Mouse (Mus musculus) layer of hippocampus, adult 9-10 months (tissue): Measurements from ENCODE around the gene Notch3.
A peak's percentile ranks its signal among the peaks of the same experiment; 100 is the strongest.
"Not testable (repeated sequence)": the region's sequence is repeated elsewhere in the genome, so short reads cannot be mapped to it uniquely, and the experiment has no call there.

ENCODE experiments used
- DNase-seq: peaks from one replicate; pipeline ENCODE4 v3.0.0; 2022; ENCODE audit warnings: low spot score

The Notch3 gene

DNA sequence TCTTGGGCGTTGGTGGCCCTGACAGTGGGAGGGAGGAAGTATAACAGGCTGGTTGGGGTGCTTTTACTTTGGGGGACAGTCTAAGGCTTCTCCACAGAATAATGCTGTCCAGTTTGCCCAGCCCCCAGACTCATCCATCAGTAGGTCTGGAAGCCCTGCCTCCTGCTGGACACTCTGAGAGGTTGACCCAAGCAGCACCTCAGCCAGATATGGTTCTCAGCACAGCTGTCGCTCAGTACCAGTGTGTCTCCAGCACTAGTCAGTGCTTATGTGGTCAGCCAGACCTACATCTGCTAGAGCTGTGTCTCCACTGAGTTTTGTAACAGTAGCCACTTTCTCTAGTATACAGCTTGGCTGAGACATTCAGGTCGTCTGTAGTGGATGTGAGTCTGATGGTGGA lies 48.2 kb downstream of the Notch3 start:
- DNase-seq, result no peak

DNA sequence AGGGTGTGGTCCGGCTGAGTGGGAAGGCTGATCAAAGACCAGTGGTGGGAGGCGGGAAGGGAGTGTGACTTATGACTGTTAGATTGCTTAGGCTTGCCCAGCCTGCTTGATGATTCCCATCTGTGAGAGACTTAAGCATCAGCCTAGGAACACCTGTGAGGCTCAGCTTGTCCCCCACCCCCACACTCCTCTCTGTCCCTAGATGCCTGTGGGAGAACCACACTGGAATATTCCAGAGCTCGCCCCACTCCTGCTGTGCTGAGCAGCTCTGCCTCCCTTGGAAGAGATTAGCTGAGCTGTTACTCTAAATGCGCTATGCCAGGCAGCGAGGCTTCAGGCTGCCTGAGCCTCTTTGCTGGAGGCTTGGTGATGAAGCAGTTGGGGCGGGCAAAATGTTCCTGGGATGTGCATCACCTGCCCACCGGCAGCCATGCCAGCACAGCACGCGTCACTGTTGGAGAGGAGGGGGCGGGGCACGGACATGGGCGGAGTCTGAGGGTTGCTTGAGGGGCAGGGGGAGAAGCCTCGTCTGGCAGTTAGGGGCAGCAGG lies 48.7 kb downstream of the Notch3 start:
- DNase-seq, result peak; percentile 48

DNA sequence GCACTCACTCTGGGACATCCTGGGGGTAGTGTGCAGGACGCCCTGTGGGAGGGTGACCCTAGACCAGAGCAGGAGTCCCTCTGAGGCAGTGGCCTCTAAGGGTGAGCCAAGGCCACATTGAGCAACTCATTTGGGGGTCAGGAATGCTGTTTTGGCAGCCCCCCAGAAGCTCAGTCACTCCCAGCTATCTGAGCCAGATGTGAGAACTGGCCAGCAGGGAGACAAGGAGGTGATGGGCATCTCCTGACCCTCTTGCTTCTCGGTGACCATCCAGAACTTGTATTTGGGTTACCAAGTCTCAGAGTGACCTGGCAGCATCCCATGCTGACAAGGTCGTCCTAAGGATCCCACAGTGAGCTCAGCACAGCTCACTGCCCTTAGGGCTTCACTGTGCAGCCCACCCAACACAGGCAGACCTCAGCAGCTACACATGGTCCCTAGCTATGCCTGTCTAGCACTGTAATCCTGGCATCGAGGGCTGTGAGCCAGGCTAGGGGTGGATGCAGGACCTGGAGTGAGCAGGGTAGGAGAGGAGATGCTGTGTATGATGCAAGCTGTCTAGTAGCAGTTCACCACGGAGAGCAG lies 49.3 kb downstream of the Notch3 start:
- DNase-seq, result no peak

DNA sequence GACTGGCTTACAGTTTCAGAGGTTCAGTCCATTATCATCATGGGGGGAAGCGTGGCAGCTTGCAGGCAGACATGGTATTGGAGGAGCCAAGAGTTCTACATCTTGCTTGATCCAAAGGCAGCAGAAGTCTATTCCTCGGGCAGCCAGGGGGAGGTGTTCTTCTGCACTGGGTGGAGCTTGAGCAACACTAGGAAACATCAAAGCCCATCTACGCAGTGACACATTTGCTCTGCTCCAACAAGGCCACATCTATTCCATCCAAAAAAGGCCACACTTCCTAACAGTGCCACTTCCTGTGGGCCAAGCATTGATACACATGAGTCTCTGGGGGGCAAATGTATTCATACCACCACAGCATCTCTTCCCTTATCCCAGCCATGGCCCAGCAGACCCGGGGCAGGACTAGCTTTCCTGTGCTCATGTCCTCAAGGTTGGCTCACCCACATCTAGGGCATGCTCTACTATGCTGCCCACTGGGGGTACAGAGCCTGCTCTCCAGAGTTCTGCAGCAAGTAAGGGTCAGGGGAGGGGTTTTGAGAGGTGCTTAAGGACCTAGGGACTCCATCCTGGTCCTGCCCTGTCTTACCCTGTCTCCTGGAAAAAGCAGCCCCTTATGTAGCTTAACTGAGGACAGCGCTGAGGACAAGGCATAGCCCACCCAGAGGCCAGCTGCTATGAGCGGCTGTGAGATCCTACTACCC lies 49.9 kb downstream of the Notch3 start:
- DNase-seq, result no peak

DNA sequence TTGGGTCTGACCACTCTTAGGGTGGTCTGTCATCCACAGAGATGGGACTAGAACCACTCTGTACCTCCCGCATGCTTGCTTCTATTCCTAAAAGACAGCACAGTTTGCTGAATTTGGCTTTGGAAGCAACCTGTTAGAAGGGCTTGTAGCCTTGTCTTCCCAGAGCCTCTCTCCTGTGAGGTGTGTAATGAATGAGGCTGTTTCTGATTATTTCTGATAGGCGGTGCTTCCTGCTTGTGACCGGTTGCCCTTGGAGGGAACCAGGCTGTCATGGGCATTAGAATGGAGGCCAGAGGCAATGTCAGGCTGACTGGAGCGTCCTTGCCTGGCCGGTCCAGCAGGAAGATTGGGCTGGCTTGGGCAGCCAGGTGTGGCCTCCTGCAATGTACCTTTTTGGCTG lies 52.2 kb downstream of the Notch3 start:
- DNase-seq, result not testable (repeated sequence)

DNA sequence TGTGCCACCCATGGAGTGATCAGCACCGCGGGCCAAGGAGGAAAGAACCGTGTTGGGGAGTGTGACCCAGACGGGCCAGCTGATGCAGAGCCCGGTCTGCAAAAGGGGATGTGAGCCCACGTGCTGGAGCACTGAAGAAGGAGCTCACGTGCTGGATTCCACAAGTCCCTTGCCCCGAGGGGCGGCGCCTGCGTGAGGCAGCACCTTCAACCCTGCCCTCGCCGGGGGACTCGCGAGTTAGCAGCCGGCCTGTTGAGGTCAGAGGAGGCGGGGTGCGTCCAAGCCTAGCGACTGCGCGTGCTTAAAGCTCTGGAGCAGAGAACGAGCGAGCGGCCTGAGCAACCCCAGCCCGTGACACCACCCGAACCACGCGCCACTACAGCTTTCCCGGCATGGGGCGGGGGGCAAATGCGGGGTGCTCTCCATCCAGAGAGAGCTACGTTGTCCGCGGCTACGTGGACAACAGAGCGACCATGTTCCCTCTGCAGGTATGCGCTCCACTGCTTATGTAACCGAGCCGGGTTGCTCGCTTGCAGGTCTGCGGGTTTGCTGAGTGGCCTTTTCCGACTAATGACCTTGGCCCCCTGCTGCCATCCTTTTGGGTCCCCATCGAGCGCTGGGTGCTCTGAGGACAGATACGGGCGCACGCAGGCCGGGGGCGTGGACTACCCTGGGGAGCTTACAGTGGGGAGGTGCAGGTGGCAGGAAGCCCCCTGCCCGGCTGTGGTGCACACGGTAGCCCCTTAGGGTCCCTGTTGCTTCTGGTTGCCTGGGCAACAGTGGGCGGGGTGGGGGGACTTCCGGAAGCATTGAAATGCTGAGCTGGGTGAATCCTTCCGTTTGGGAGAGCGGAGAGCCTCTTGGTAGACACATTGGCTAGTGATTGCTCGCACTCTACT lies 52.9 kb downstream of the Notch3 start:
- DNase-seq, result no peak

DNA sequence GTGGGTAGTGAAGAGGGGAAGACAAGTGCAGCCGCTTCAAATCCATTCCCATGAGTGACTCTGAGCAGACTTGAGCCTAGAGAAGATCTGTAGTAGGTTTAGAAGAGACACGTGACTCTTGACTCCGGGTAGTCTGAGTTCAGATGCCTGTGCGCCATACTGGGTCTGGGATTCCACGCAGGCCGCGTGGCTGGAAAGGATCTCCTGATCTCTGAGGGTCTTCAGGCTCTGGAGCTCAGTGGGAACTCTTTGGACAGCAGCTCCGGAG lies 53.5 kb downstream of the Notch3 start:
- no peak for DNase-seq

DNA sequence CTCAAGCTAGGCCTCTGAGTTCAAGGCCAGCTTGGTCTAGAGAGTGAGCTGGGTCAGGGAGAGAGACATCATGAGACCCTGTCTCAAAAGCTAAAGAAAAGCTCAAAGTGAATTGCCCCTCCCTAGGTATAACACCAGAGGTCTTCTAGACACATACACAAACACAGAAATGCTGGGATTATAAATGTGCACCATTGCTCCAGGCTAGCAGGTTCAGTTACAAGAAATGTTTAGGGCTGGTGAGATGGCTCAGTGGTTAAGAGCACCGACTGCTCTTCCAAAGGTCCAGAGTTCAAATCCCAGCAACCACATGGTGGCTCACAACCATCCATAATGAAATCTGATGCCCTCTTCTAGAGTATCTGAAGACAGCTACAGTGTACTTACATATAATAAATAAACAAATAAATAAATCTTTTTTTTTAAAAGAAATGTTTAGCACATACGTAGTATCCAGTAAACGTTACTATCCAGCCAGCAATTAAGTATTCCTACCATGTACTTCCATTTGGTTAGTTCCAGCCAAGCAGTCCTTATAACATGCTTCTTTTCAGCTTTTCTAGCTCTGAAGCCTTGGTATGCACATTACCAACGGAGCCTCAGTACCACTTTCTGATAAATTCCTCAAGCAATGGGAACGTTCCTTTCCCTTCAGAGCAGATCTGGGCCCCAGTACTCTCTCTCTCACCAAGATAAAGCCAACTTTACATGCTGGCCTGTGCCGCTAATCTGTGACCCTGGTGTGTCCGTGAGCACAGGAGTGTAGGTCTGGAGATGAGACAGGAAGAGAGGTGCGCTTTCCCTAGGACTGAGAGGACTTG lies 54.0 kb downstream of the Notch3 start:
- no peak for DNase-seq

DNA sequence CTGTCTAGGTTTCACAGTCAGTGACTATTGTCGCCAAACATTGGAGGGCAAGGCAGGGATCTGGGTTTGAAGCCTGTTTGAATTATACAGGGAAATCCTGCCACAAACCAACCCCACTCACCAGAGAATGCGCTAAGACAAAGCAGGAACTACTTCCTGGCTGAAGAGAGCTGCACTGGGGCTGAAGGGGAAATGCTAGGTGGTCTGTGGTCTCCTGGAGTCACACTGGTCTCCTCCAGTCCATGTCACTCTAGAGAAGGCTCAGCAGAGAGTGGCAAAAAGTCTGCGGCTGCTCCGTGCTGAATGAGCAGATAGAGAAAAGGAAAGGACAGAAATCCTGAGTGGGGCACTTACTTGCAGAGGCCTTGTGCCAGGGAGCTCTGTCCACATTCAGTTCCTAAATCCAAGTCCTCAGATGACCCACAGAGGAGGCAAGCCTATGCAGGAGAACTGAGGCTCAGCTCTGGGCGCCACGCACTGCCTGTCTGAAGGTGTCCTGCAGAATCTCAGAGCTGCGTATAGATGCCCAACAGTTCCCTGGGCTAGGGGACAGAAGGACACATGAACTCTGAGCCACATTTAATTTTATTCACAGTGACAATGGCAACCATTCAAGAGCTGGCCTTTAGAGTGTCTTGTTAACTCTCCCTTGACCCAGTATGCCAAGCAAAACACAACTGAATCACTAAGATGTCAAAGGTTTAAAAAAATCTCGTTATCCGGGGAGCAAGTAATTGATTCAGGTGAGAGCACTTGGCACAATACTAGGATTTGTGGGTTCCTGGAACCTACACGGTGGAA lies 55.5 kb downstream of the Notch3 start:
- DNase-seq, result no peak

DNA sequence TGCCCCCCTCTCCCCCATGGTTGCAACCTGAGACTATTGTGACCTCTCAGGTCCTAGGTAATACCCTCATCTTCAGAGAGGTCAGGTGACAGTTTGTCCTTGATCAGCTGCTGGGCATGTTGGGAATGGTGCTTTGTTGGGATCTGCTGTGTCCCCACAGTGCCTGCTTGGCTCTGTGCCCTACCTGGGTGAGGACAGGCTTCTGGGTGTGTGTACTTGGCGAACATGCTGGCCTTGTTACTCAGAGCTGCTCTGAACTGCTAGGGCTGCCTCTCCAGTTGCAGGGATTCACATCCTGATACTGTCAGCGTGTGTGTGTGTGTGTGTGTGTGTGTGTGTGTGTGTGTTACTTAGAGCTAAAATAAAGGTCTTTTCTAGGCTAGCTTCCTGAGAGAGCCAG lies 56.2 kb downstream of the Notch3 start:
- DNase-seq, result no peak

DNA sequence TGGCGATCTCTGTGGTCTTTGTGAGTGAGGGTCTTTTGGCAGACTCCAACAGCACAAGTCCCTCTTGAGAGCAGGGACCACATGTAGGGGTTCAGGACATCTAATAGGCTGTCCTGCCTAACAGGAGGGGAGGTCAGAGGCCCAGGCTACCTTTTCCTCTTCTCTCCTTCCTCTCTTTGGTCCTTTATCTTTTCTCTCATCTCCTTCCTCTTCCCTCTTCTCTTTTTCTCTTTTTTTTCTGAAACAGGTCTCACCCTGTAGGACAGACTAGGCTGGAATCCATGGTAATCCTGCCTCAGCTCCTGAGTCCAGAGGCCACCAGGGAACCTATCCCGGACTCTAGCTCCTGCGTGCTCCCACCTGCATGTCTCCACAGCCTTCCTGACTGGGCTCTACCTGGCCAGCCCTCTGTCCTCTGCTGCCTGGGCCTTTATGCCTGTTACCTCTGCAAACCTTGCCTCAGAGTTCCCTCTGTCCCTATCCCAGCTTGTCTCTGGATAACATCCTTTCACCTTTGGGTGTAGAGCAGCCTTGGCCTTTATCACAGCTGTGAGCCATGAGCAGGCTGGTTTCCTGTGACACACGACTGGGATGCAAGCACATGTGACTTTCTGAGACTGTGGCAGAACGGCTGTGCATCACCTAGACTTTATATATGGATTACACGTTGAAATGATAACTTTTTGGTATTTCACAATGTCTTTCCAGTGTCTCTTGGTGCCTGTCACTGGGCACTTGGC lies 57.3 kb downstream of the Notch3 start:
- no peak for DNase-seq

DNA sequence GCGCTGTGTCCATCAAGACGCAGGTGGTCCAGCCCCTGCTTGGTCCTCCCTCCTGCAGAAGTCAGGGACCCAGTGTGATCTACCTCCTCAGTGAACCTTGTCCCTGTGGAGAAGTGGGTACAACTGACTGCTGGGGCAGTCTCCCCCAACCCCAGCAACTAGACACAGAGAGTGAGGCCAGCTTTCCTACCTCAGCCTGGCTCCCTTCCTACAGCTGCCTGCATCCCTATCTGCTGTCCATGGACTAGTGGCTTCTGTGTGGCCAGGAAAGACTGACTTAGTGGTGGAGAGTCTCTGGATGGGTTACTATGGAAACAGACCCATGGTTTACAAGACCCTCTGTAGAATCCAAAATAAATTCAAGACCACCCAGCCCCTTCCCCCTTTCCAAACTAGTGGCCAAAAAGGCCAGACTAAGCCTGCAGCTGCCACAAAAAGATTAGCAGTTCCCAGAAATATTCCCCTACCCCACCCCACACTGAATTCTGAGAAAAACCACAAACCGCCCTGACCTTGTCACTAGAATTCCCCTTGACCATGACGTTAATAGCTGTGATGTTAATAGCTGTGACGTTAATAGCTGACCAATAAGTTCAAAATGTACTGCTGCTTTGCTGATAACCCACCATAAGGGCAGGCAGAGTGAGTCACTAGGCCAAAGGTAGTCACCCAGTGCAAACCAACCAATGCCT lies 58.2 kb downstream of the Notch3 start:
- not testable (repeated sequence) for DNase-seq

DNA sequence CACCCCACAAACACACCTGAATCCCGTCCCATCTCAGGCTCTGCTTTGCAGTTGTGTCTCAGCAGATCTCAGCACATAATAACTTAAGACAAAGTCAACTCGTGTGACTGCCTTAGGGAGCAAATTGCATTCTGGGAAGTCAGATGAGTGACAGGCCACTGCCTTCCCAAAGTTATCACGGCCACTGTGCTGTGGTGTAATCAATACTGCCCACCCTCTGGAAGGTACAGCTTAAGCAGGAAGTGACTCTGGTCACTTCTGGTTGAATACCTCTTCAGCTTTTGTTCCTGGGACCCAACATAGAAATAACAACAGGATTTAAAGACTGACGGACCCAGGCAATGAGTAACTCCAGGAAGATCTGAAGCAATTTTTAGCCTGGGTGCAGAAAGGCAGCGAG lies 58.8 kb downstream of the Notch3 start:
- DNase-seq, result no peak

DNA sequence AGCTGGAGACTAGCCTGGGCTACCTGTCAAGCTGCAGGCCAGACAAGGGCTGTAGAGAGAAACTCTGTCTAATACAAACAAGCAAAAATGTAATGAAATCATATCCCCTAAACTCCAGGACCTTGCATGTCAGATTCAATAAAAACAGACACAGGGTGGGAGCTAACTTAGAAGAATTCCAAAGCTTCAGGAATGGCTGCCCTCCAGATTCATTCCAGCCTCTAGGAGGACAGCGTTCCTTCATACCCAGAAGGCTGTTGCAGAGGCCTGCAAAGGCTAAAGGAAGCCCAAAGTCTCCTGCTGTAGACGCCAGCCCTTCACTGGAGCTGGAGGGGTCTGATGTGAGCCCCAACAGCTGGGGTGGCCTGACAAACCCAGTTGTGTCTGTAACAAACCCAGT lies 60.3 kb downstream of the Notch3 start:
- DNase-seq, result no peak

DNA sequence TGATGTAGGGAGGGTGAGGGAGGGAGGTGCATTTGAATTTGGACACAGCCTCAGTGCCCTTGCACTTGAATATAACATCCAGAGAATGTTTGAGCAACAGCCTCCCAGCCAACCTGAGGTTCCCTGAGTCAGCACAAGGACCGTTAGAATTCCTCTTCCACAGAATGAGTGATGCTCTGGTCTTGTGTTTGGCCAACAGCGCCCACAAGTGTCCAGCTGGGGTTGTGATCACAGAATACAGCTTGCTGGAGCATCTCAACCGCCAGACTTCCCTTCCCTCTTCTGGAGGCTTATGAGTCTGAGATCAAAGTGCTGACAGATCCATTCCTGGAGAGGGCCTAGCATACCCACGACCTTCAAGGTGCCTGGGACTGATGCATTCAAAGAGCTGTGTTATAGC lies 63.6 kb downstream of the Notch3 start:
- DNase-seq, result no peak

DNA sequence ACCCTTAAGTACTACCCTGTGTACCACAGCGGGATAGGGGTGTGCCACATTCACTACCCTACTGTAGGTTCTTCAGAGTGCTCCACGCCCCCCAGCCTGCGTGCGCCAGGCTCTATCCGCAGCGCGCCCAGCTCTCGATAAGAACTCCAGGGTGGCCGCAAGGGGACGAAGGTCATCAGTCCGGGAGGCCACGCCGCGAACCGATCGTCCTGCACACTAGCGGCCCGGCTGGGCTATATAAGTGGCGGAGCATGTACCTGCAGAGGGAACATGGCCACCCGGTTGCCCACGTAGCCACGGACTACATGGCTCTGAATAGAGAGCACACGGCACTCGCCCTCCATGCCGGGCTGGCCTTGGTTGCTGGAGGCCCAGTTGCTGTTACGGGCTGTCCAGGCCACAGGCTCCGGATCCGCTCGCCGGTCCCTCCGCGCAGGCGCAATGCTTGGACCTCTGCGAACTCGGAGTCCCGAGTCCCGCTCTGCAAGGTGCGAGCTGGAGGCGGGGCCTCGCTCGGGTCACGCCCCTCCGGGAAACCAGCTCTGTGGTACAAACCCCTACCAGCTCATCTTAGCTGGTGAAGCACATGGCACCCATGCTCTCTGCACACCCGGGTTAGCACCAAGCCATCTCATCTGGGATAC lies 66.6 kb downstream of the Notch3 start:
- no peak for DNase-seq

DNA sequence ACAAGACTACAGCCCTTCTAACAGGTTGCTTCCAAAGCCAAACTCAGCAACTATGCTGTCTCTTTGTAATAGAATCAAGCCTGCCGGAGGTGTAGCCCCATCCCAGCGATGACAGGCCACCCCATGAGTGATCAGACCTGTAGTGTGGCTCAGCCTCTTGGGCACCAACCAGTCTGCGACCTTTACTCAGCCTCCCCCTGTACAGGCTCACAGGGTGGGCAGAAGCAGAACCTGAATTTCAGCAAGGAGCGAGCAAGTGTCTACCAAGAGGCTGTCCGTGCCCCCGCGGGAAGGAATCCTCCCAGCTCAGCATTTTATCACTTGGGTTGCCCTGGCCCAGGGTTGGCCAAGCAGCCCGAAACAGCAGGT lies 67.1 kb downstream of the Notch3 start:
- DNase-seq, result no peak

DNA sequence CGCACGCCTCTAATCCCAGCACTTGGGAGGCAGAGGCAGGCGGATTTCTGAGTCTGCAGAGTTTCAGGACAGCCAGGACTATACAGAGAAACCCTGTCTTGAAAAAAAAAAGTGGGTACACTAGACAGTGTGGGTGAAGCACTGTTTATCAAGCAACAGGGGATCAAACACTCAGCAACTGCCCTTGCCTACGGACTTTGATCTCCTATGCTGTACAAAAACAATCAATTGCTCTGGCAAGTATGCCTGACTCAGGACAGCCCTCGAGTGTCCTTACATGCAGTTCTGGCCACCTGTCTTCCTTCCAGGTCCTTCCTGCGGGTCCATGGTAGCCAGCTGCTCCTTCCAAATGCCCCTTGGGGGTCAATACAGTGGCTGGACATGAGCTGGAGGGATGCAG lies 67.7 kb downstream of the Notch3 start:
- DNase-seq, result not testable (repeated sequence)

DNA sequence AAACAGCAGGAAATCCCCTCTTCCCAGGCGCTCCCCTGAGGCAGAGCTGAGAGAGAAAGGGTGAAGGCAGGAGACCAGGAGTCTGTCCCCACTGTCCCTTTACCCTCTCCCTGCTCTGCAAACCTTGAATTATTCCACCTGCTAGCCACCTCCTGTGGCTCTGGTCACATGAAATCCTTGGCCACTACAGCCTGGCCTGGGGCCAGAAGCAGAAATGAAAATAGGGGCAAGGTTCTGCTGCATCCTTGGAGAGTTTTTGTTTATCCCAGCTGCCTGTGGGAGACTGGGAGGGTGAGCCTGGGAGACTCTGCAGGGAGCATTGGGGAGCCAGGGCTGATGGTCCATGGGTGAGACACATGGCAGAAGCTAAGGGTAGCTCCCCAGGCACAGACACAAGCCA lies 69.0 kb downstream of the Notch3 start:
- DNase-seq, result no peak

DNA sequence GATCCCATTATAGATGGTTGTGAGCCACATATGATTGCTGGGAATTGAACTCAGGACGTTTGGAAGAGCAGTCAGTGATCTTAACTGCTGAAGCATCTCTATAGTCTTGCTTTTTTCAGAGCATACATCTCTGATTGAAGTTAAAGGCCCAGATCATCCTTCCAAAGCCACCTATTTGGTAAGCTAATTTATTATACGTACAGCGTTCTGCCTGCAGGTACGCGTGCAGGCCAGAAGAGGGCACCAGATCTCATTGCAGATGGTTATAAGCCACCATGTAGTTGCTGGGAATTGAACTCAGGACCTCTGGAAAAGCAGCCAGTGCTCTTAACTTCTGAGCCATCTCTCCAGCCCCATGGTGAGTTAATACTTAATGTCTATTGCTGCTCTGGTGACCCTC lies 73.8 kb downstream of the Notch3 start:
- DNase-seq, result no peak
